Mouse (Mus musculus) C2C12 (cell line): Measurements from ENCODE around the gene Irak1bp1. TPM values are rescaled to one million over a fixed set of nuclear protein-coding genes. Genes with fewer than 3 reads are reported as not detected.

Experiments
- H3K27me3 ChIP-seq: one replicate; pipeline ENCODE4 v1.6.1; 2011; ENCODE audit not compliant: control insufficient read depth, insufficient read depth, insufficient read length
- H3K36me3 ChIP-seq: one replicate; pipeline ENCODE4 v1.6.1; 2011; ENCODE audit not compliant: control insufficient read depth, insufficient read depth
- H3K4me3 ChIP-seq: one replicate; pipeline ENCODE4 v1.5.1; 2011; ENCODE audit warnings: mild to moderate bottlenecking, control low read depth; ENCODE audit not compliant: poor library complexity, insufficient read depth, severe bottlenecking
- H3K79me2 ChIP-seq: one replicate; pipeline ENCODE4 v1.6.1; 2011; ENCODE audit not compliant: control insufficient read depth, insufficient read depth
- H3K79me3 ChIP-seq: one replicate; pipeline ENCODE4 v1.6.1; 2011; ENCODE audit warnings: low read depth, control low read depth
- H3ac ChIP-seq: one replicate; pipeline ENCODE3; 2011; ENCODE audit warnings: low read depth; ENCODE audit not compliant: control insufficient read depth, insufficient read length
- CEBPB ChIP-seq: IDR thresholded peaks from one replicate; pipeline ENCODE4 v1.6.1; 2011; ENCODE audit warnings: low read depth, mild to moderate bottlenecking, control low read depth, moderate library complexity
- CTCF ChIP-seq: IDR thresholded peaks from one replicate; pipeline ENCODE4 v1.5.1; 2011; ENCODE audit not compliant: control insufficient read depth, insufficient read depth, insufficient read length
- FOSL1 ChIP-seq: IDR thresholded peaks from one replicate; pipeline ENCODE4 v1.8.0; 2011; ENCODE audit warnings: mild to moderate bottlenecking, low read length; ENCODE audit not compliant: poor library complexity, insufficient read depth, severe bottlenecking
- MAX ChIP-seq: IDR thresholded peaks from one replicate; pipeline ENCODE4 v1.6.1; 2011; ENCODE audit warnings: mild to moderate bottlenecking, control low read depth
- MYOD1 ChIP-seq: IDR thresholded peaks from one replicate; pipeline ENCODE4 v1.6.1; 2011; ENCODE audit warnings: low read depth; ENCODE audit not compliant: control insufficient read depth, insufficient read length
- MYOG ChIP-seq: IDR thresholded peaks from one replicate; pipeline ENCODE4 v1.6.1; 2011; ENCODE audit not compliant: control insufficient read depth, insufficient read length; ENCODE audit errors: extremely low read depth
- USF1 ChIP-seq: IDR thresholded peaks from one replicate; pipeline ENCODE4 v1.6.1; 2011; ENCODE audit warnings: low read depth, mild to moderate bottlenecking, control low read depth, moderate library complexity
- polyA plus RNA-seq: library from polyadenylated mRNA; unstranded; fragments of >200 nt; fragmentation: generic; extraction: Trizol; gene quantifications from one replicate; pipeline ENCODE4 v1.2.1, GENCODE M21; 2012; ENCODE audit warnings: missing spikeins

Irak1bp1 gene
- polyA plus RNA-seq, 1 experiment = 9.7 TPM

GRCm38 (mm10) chr9:82831891-82832290, 2.6 kb downstream of the Irak1bp1 start:
- Histone ChIP-seq H3K4me3 (no peak overlapping the region), H3K79me3 (peaks cover 9% of the 10 kb centered on the region), H3K79me2 (no peaks in the 10 kb centered on the region), H3K27me3 (no peaks in the 10 kb centered on the region), H3K36me3 (no peaks in the 10 kb centered on the region), H3ac (no peak overlapping the region)
- TF ChIP-seq USF1 (no peak), CEBPB (peak; percentile 53)

GRCm38 (mm10) chr9:82835921-82836320, 6.6 kb downstream of the Irak1bp1 start:
- no peak overlapping the region for H3ac ChIP-seq
- peaks cover 7% of the 10 kb centered on the region for H3K36me3 ChIP-seq
- no peak for TF ChIP-seq MYOD1
- no peak for TF ChIP-seq MAX
- TF ChIP-seq CTCF = no peak
- TF ChIP-seq CEBPB = no peak

GRCm38 (mm10) chr9:82842671-82843070, 13.3 kb downstream of the Irak1bp1 start:
- no peaks in the 10 kb centered on the region for H3K27me3 ChIP-seq
- no peaks in the 10 kb centered on the region for H3K79me2 ChIP-seq
- H3ac ChIP-seq = no peak overlapping the region
- no peak overlapping the region for H3K4me3 ChIP-seq
- TF ChIP-seq MYOD1 (no peak), FOSL1 (no peak), USF1 (no peak), MAX (no peak), CTCF (no peak), CEBPB (no peak), MYOG (no peak)
- H3K36me3 ChIP-seq = peaks cover 7% of the 10 kb centered on the region
- H3K79me3 ChIP-seq = no peaks in the 10 kb centered on the region

More at GRCm38 (mm10) chr9:82835921-82836320, 6.6 kb downstream of the Irak1bp1 start:
- no peak overlapping the region for H3K4me3 ChIP-seq
- H3K27me3 ChIP-seq = no peaks in the 10 kb centered on the region
- peaks cover 3% of the 10 kb centered on the region for H3K79me3 ChIP-seq
- H3K79me2 ChIP-seq = no peaks in the 10 kb centered on the region

- no peaks in the 10 kb centered on the region for H3K79me3 ChIP-seq
- TF ChIP-seq MAX = no peak
- TF ChIP-seq MYOD1 = no peak
- TF ChIP-seq FOSL1 = no peak
- no peak for TF ChIP-seq USF1
- no peak for TF ChIP-seq CTCF
- no peak for TF ChIP-seq MYOG
- no peak for TF ChIP-seq CEBPB
- H3K27me3 ChIP-seq = no peaks in the 10 kb centered on the region
- H3ac ChIP-seq = no peak overlapping the region
- no peaks in the 10 kb centered on the region for H3K79me2 ChIP-seq
- H3K36me3 ChIP-seq = no peaks in the 10 kb centered on the region
- H3K4me3 ChIP-seq = no peak overlapping the region
Measured at GRCm38 (mm10) chr9:82854040-82854439, 24.7 kb downstream of the Irak1bp1 start.

GRCm38 (mm10) chr9:82854973-82855614, 25.8 kb downstream of the Irak1bp1 start:
- H3K27me3 ChIP-seq = no peaks in the 10 kb centered on the region
- no peak overlapping the region for H3ac ChIP-seq
- H3K79me2 ChIP-seq = no peaks in the 10 kb centered on the region
- H3K36me3 ChIP-seq = no peaks in the 10 kb centered on the region
- H3K4me3 ChIP-seq = no peak overlapping the region
- H3K79me3 ChIP-seq = no peaks in the 10 kb centered on the region
- TF ChIP-seq CEBPB = no peak
- TF ChIP-seq MYOD1 = no peak
- TF ChIP-seq CTCF = no peak
- no peak for TF ChIP-seq USF1

GRCm38 (mm10) chr9:82856241-82856640, 26.9 kb downstream of the Irak1bp1 start:
- Histone ChIP-seq H3K4me3 (no peak overlapping the region), H3K79me2 (no peaks in the 10 kb centered on the region)

More at GRCm38 (mm10) chr9:82856241-82856640, 26.9 kb downstream of the Irak1bp1 start:
- Histone ChIP-seq H3K36me3 (no peaks in the 10 kb centered on the region), H3K27me3 (no peaks in the 10 kb centered on the region), H3K79me3 (no peaks in the 10 kb centered on the region), H3ac (no peak overlapping the region)
- no peak for TF ChIP-seq MYOD1
- no peak for TF ChIP-seq FOSL1
- TF ChIP-seq MYOG = no peak
- no peak for TF ChIP-seq USF1
- TF ChIP-seq CEBPB = no peak
- TF ChIP-seq MAX = no peak
- TF ChIP-seq CTCF = no peak
